Mouse (Mus musculus): Measurements from ENCODE around the gene Mlxipl.

Gene Mlxipl

DNA sequence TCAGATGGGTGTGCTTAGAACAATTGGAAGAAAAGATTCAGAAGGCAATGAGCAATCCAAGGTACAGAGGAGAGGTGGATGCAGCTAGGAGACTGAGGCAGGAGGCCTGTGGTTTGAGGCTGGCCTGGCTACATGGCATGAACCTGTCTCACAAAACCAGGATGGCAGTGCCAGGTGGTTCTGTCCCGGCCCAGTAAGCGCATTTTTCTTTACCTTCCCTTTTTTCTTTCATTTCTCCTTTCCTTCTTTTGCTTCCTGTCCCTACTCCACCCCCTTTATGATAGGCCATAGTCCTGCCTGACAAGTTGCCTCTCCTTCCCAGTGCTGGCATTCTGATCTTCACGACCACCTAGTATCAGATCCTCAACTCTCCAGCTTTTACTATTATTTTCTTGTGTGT lies 95.3 kb downstream of the Mlxipl start:
- no peak for DNase-seq (ENCODE audit: low read depth)

- DNase-seq (ENCODE audit: low read depth) = peak; percentile 86
These were observed 95.9 kb downstream of the Mlxipl start for GRCm38 (mm10) chr5:135185596-135185995.

- DNase-seq (ENCODE audit: low read depth) = no peak
These were observed 96.5 kb downstream of the Mlxipl start for GRCm38 (mm10) chr5:135186231-135186620.

- peak; percentile 99 for DNase-seq (ENCODE audit: low read depth)
These were observed 97.1 kb downstream of the Mlxipl start, which contains the start of gene Baz1b for GRCm38 (mm10) chr5:135186621-135187348. TSS of gene Baz1b (plus strand) at chr5:135187264.

GRCm38 (mm10) chr5:135187349-135188213 lies 97.9 kb downstream of the Mlxipl start:
- DNase-seq (ENCODE audit: low read depth) = peak; percentile 39
